Mouse (Mus musculus) intestine, embryonic 16.5 days (tissue): ENCODE results near the gene Tmem110. TPM values are rescaled to one million over a fixed set of nuclear protein-coding genes. Genes with fewer than 3 reads are reported as not detected.

Experiments used
- ATAC-seq: fragments of 200-750 bp; cut with Nextera tagmentation; 2 replicates; pipeline ENCODE4 v1.8.0; 2017; ENCODE audit warnings: moderate TSS enrichment, moderate library complexity
- H3K27ac ChIP-seq: fragments of 300-500 bp; sonication (generic); 2 replicates; pipeline ENCODE4 v1.5.1; 2014; ENCODE audit warnings: mild to moderate bottlenecking, low read length
- H3K27me3 ChIP-seq: fragments of 300-500 bp; sonication (generic); replicated peaks from 2 replicates; pipeline ENCODE4 v1.6.1; 2014; ENCODE audit warnings: low read length, control low read depth, mixed read lengths; ENCODE audit not compliant: control insufficient read depth, insufficient read depth
- H3K36me3 ChIP-seq: fragments of 300-500 bp; sonication (generic); 2 replicates; pipeline ENCODE4 v1.6.1; 2014; ENCODE audit warnings: low read length, control low read depth; ENCODE audit not compliant: control insufficient read depth, insufficient read depth
- H3K4me1 ChIP-seq: fragments of 300-500 bp; sonication (generic); 2 replicates; pipeline ENCODE4 v1.6.1; 2014; ENCODE audit warnings: low read length, control low read depth, mixed read lengths; ENCODE audit not compliant: control insufficient read depth, insufficient read depth
- H3K4me2 ChIP-seq: fragments of 300-500 bp; sonication (generic); 2 replicates; pipeline ENCODE4 v1.6.1; 2014; ENCODE audit warnings: low read depth, low read length, control low read depth
- H3K4me3 ChIP-seq: fragments of 300-500 bp; sonication (generic); 2 replicates; pipeline ENCODE4 v1.5.1; 2014; ENCODE audit warnings: mild to moderate bottlenecking, low read length
- H3K9ac ChIP-seq: fragments of 300-500 bp; sonication (generic); 2 replicates; pipeline ENCODE4 v1.6.1; 2014; ENCODE audit warnings: low read depth, low read length
- H3K9me3 ChIP-seq: fragments of 300-500 bp; sonication (generic); 2 replicates; pipeline ENCODE4 v1.6.1; 2016; ENCODE audit warnings: low read length, control low read depth; ENCODE audit not compliant: control insufficient read depth
- WGBS: fragments of 180-500 bp; shearing (Covaris S2); extraction: QIAGEN DNeasy Blood & Tissue Kit; methylation state at CpG from one replicate; pipeline ENCODE4 v1.1.7; 2014; 5-methylcytosine and 5-hydroxymethylcytosine counted together
- polyA plus RNA-seq: library from polyadenylated mRNA; unstranded; fragments of >200 nt; fragmentation: Nextera tagmentation; extraction: Ambion mirVana; gene quantifications from 2 replicates; pipeline ENCODE4 v1.2.1, GENCODE M21; 2015

Gene Tmem110
- polyA plus RNA-seq: 18.6 and 20.6 TPM in 2 replicates

DNA sequence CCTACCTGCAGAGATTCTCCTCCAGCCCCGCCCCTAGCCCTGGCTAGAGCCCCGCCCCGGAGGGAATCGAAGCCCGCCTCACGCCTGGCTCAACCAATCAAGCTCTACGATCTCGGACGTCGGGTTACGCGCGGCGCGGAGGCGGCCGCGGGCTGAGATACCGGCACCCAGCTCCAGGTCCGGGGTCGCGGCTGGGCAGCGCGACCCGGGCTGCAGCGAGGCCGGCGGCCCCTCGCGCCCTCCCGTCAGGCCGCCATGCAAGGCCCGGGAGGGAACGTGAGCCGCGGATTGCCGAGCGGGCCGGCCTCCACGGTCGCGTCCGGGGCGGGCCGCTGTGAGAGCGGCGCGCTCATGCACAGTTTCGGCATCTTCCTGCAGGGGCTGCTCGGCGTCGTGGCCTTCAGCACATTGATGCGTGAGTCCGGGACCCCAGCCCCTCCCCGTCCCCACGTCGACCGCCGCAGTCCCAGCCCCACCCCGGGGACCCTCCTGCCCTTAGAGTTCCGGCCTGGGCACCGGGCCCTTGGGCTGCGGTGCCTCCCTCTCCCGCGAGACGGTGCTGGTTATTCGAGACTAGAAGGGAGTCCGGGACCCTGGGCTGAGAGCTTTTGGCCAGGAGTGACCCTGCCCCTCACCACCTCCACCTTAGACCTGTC, at the start of gene Tmem110:
Gene Tmem110, plus strand, starts transcription at position 115 of the 656 bp plus-strand sequence.
- H3K36me3 ChIP-seq: no peaks in the 10 kb centered on the region
- peak within 1 kb of the TSS; percentile 90 for H3K9ac ChIP-seq
- peak within 1 kb of the TSS; percentile 66 for H3K27ac ChIP-seq
- no peaks in the 10 kb centered on the region for H3K27me3 ChIP-seq
- H3K4me3 ChIP-seq: peak within 1 kb of the TSS; percentile 96
- ATAC-seq: peak; percentile 96
- H3K4me1 ChIP-seq: peaks cover 40% of the 10 kb centered on the region
- peak within 1 kb of the TSS; percentile 89 for H3K4me2 ChIP-seq
- H3K9me3 ChIP-seq: no peaks in the 10 kb centered on the region
- whole genome bisulfite sequencing: under 1% methylated on average over 66 of the region's 68 CpGs

DNA sequence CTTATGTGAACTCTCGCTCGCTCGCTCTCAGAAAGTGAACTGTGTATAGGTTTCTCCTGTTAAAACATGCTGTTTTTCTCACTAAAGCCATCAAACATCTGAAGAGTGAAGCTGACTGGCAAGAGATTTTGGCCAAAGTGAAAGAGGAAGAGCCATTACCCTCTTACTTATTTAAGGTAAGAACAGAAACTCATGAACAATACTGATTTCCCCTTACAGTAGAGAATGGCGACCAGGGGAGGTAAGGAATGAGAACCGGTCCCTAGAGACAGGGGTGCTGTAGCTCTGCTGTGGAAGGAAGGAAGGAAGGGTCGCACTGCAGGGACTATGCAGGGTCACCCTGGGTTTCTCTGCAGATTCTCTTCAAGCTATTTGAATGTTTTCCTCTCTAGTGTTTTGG, 40.8 kb upstream of the Tmem110 start:
- H3K9me3 ChIP-seq: no peaks in the 10 kb centered on the region
- H3K36me3 ChIP-seq: no peaks in the 10 kb centered on the region
- no peak overlapping the region for H3K9ac ChIP-seq
- WGBS: 92% methylated on average over 6 of the region's 6 CpGs
- H3K4me3 ChIP-seq: no peak overlapping the region
- no peaks in the 10 kb centered on the region for H3K4me1 ChIP-seq
- H3K27me3 ChIP-seq: no peaks in the 10 kb centered on the region
- no peak for ATAC-seq
- H3K4me2 ChIP-seq: no peak overlapping the region
- H3K27ac ChIP-seq: no peak overlapping the region

DNA sequence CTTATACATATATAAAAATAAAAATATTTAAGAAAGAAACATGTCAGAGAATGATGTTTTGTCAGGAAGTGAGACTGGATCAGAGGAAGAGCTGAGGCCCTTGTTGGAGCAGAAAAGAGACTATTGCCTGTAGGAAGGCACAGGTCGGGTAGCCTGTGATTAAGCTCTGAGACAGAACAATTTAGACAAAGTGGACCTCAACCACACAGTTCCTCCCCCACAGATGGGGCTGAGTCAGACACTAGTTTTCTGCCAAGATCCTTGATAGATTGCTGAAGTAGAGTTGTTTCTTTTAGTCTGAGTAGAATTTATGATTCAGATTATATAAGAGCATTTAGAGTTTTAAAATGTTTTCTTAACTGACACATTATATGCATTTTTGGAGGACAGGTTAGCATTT, 35.9 kb upstream of the Tmem110 start:
- H3K36me3 ChIP-seq: 0 out of 2 replicates have a peak, but pooled peaks cover 2% of the 10 kb centered on the region
- H3K4me3 ChIP-seq: no peak overlapping the region
- WGBS: 42% methylated on average over 1 of the region's 1 CpGs
- no peak overlapping the region for H3K27ac ChIP-seq
- ATAC-seq: no peak
- H3K4me1 ChIP-seq: no peaks in the 10 kb centered on the region
- H3K9me3 ChIP-seq: no peaks in the 10 kb centered on the region
- no peak overlapping the region for H3K9ac ChIP-seq
- no peak overlapping the region for H3K4me2 ChIP-seq
- no peaks in the 10 kb centered on the region for H3K27me3 ChIP-seq

DNA sequence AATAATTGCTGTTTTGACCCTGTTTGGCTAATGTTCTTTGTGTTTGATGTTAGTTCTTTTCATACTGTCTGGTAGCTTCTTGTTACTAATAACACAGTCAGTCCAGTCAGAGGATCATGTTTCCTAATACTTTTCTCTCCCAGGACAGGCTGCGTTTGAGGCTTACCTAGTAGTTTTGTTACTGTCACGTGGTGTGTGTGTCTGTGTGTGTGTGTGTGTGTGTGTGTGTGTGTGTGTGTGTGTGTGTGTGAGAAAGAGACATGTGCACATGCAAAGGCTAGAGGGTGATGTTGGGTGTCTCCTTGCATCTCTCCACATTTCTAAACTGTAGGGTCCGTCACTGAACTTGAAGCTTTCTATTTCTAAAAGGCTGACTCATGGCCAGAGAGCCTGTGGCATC, 32.5 kb upstream of the Tmem110 start:
- Histone ChIP-seq H3K36me3 (peaks cover 9% of the 10 kb centered on the region), H3K9me3 (0 out of 2 replicates have a peak, but pooled peaks cover 2% of the 10 kb centered on the region), H3K27me3 (no peaks in the 10 kb centered on the region), H3K4me2 (no peak overlapping the region), H3K4me3 (no peak overlapping the region), H3K27ac (no peak overlapping the region), H3K9ac (no peak overlapping the region), H3K4me1 (no peaks in the 10 kb centered on the region)
- no peak for ATAC-seq
- 85% methylated on average over 3 of the region's 3 CpGs for WGBS

DNA sequence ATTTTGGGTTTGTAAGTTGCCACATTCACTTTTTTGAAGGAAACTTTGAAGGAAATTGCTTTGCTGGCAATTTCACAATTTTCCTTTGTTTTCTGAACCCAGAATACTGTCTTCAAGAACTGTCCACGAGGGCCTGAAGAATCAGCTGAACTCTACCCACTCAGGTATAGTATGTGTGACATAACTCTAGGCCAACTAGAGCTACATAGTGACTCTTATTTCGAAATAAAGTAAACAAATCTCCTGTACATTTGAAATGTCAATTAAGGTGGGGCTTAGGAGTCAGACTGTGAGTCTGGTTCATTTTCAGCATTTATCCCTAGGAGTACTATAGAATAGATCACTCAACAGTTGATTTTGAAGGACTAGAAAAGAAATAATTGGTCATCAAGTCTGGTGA, 23.6 kb upstream of the Tmem110 start:
- Histone ChIP-seq H3K36me3 (0 out of 2 replicates have a peak, but pooled peaks cover 3% of the 10 kb centered on the region), H3K4me3 (no peak overlapping the region), H3K27me3 (no peaks in the 10 kb centered on the region), H3K9ac (no peak overlapping the region), H3K27ac (no peak overlapping the region), H3K9me3 (no peaks in the 10 kb centered on the region), H3K4me2 (no peak overlapping the region), H3K4me1 (no peaks in the 10 kb centered on the region)
- 83% methylated on average over 2 of the region's 2 CpGs for WGBS
- no peak for ATAC-seq

DNA sequence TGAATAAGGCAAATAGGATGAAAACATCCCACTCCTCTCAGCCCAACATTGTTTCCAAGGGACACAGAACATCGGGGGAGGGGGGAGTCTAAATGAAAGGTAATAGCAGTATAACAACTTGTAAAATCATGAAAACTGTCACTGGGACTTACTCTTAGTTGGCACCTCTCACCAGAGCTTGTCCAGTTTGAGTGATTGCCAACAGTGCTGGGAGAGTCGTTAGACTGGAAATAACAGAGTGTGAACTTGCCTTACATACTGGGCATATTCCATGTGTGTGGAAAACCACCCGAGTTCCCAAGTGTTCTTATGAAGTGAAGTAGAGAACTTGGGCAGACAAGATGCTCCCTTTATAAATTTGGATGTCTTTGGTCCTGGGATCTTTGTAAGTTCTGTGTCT, 4.3 kb upstream of the Tmem110 start:
- 82% methylated on average over 3 of the region's 3 CpGs for WGBS
- Histone ChIP-seq H3K9ac (no peak overlapping the region), H3K9me3 (no peaks in the 10 kb centered on the region), H3K4me1 (peaks cover 6% of the 10 kb centered on the region), H3K36me3 (no peaks in the 10 kb centered on the region), H3K27ac (no peak overlapping the region), H3K4me2 (no peak overlapping the region), H3K27me3 (no peaks in the 10 kb centered on the region), H3K4me3 (no peak overlapping the region)
- ATAC-seq: no peak

DNA sequence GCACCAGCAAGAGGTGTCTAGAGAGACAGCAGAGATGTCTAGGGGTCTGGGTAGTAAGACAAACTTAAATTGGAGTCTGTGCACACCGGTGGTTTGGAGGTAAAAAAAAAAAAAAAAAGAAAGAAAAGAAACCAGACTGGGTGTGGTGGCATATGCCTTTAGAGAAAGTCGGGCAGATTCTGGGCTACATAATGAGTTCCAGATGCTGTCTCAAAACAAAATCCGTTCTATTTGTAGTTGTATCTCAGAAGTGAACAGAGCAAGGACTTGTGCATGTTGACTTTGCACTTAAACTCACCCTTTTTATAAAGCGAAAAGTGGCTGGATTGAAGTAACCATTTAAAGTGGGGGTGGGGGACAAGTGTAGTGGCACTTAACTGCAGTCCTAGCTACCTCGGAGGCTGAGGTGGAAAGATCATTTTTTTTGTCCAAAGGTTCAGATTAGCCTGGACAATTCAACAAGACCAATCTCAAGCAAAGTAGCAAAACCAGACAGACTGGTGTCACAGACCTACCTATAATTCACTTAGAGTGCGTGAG, 864 bp upstream of the Tmem110 start:
- Histone ChIP-seq H3K27me3 (no peaks in the 10 kb centered on the region), H3K9ac (no peak overlapping the region), H3K4me1 (peaks cover 39% of the 10 kb centered on the region), H3K27ac (0 out of 2 replicates have a peak overlapping the region, but pooled peaks have one; percentile 45), H3K9me3 (no peaks in the 10 kb centered on the region), H3K4me3 (no peak overlapping the region), H3K36me3 (no peaks in the 10 kb centered on the region), H3K4me2 (no peak overlapping the region)
- 46% methylated on average over 6 of the region's 6 CpGs for WGBS
- no peak for ATAC-seq

DNA sequence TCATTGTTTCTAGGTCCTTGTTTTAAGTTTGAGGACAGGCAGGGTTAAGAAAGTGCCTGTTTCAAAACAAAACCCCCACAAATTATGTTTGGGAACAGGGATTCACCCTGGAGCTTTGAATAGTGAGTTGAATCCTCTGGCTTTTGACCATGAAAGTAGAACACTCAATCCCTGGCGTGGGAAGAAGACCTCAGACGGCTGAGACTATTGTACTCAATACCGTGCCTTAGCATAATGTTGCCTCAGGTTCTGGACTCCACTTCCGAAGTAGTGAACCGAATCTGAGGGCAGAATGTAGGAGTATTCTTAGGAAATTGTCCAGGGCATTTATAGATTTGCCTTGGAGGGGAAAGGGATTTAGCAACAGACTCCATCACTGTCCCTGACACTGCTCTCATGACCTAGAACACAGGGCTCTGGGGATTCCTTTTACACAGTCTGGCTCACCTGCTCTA, 342 bp upstream of the Tmem110 start:
- Histone ChIP-seq H3K4me2 (peak overlapping the region; percentile 89), H3K4me3 (peak overlapping the region; percentile 96), H3K27ac (0 out of 2 replicates have a peak overlapping the region, but pooled peaks have one; percentile 45), H3K4me1 (peaks cover 40% of the 10 kb centered on the region), H3K9me3 (no peaks in the 10 kb centered on the region), H3K9ac (peak overlapping the region; percentile 90), H3K27me3 (no peaks in the 10 kb centered on the region), H3K36me3 (no peaks in the 10 kb centered on the region)
- ATAC-seq: peak; percentile 11
- WGBS: 22% methylated on average over 5 of the region's 5 CpGs

DNA sequence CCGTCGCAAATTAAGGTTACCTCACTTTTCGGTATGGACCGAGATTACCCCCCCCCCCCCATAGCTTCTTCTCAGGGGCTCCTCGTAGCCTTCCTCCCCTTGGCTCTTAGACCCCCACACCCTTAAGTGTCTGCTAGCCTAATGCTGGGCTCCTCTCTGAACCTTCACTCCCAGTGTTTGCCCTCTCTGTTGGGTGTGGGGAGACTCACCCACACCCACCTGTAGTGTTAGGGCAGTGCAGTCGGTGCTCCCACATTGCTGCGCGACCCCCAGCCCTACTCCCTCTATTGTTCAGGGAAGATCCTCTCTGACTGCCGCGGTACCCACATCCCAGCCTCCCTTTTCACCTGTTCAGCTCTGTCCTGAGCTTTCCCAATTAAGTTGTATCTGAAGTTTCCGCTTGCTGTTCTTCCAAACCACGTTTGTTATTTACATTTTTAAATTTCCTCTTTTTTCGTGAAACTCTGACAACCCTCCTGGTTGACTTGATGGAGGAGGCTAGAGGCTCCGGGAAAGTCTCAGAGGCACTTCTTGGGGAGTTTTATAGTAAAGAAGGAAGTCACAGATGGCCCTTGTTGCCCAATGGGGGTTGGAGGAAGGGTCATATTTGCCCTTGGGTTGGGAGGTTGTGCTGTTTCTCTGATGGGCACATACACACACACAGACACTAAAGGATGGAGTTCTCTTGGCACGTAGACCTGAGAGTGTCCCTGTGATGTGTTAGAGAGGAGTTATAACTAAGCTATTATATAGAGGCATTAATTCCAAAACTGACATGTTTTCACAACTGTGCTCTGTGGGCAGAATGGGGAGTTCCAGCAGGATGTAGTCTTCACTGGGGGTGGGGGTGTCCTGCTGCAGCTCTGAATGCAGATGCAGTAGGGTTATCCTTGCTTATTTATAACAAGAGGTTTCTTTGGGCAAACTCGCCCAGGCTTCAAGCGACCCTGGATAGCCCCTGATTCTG, 1.1 kb downstream of the Tmem110 start:
- peak; percentile 24; the same call in 1 of the 2 replicates for ATAC-seq
- peaks cover 45% of the 10 kb centered on the region for H3K4me1 ChIP-seq
- H3K36me3 ChIP-seq: no peaks in the 10 kb centered on the region
- H3K9ac ChIP-seq: peak overlapping the region; percentile 90
- peak overlapping the region; percentile 96 for H3K4me3 ChIP-seq
- 17% methylated on average over 17 of the region's 17 CpGs for WGBS
- peak overlapping the region; percentile 89 for H3K4me2 ChIP-seq
- H3K27me3 ChIP-seq: no peaks in the 10 kb centered on the region
- no peak overlapping the region for H3K27ac ChIP-seq
- no peaks in the 10 kb centered on the region for H3K9me3 ChIP-seq
